In the genomic region with DNA sequence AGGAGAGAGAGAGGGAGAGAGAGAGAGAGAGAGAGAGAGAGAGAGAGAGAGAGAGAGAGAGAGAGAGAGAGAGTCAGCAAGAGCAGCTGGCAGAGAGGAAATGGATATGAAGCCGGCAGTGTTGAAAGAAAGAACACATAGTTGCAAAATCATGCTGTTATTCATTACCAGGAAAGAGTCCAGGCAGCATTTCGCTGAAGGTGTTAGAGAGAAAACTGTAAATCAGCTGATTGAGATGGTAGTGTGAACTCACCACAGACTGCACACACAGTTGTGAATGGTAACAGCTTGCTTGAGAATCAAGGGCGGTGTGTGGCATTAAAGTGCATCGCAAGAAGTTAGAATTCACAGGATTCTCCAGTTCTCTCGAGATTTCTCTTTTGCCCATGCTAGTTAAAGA, we compare ENCODE assay signal across 20 mouse cellular contexts. TPM values are rescaled to one million over a fixed set of nuclear protein-coding genes. Genes with fewer than 3 reads are reported as not detected.
DNase-seq lines count a peak whose midpoint lies in the region; ATAC-seq lines count a peak whose summit lies in the region.
"Had no signal": no experiment of that assay in that cellular context is flagged by ENCODE, and none has a peak within 500 bp of the region (broad histone marks: within the 10 kb centered on the region; RNA-seq: fewer than 3 reads in every experiment).

No protein-coding gene starts in this region.

- H3K27ac ChIP-seq in kidney, embryonic 16.5 days (ENCODE audit: low read length), result no peak overlapping the region
- H3K27ac ChIP-seq in embryonic facial prominence, embryonic 10.5 days (replicated peaks), result no peak overlapping the region
- H3K27ac ChIP-seq: hindbrain, embryonic 13.5 days; limb, embryonic 15.5 days; macrophage; neural tube, embryonic 12.5 days; stomach, embryonic 15.5 days had no signal

- intact Hi-C loops in left cerebral cortex, postnatal 4 days (cut with DNase I), result no loop called here

- H3K9ac ChIP-seq in kidney, embryonic 16.5 days (replicated peaks; ENCODE audit: low read length), result no peak overlapping the region
- H3K9ac ChIP-seq: hindbrain, embryonic 13.5 days; limb, embryonic 15.5 days; neural tube, embryonic 12.5 days; stomach, embryonic 15.5 days had no signal

- WGBS in kidney, embryonic 16.5 days, result 63% methylated on average over 5 of the region's 5 CpGs
- 81% methylated on average over 5 of the region's 5 CpGs for WGBS in embryonic facial prominence, embryonic 10.5 days

- no peaks in the 10 kb centered on the region for H3K9me3 ChIP-seq in kidney, embryonic 16.5 days (ENCODE audit: low read length)
- H3K9me3 ChIP-seq in embryonic facial prominence, embryonic 10.5 days, result no peaks in the 10 kb centered on the region
- H3K9me3 ChIP-seq: hindbrain, embryonic 13.5 days; limb, embryonic 15.5 days; neural tube, embryonic 12.5 days; stomach, embryonic 15.5 days had no signal

- H3K4me1 ChIP-seq in kidney, embryonic 16.5 days (ENCODE audit: insufficient read depth, low read length), result no peaks in the 10 kb centered on the region
- H3K4me1 ChIP-seq in embryonic facial prominence, embryonic 10.5 days, result no peaks in the 10 kb centered on the region
- H3K4me1 ChIP-seq: hindbrain, embryonic 13.5 days; limb, embryonic 15.5 days; neural tube, embryonic 12.5 days; stomach, embryonic 15.5 days had no signal

- no peaks in the 10 kb centered on the region for H3K36me3 ChIP-seq in kidney, embryonic 16.5 days (ENCODE audit: insufficient read depth, low read length)
- H3K36me3 ChIP-seq in embryonic facial prominence, embryonic 10.5 days (replicated peaks), result no peaks in the 10 kb centered on the region
- H3K36me3 ChIP-seq: hindbrain, embryonic 13.5 days; limb, embryonic 15.5 days; neural tube, embryonic 12.5 days; stomach, embryonic 15.5 days had no signal

- no peak overlapping the region for H3K4me3 ChIP-seq in kidney, embryonic 16.5 days (ENCODE audit: low read length)
- H3K4me3 ChIP-seq in embryonic facial prominence, embryonic 10.5 days, result no peak overlapping the region
- H3K4me3 ChIP-seq: erythroblast, embryonic 14.5 days; hindbrain, embryonic 13.5 days; limb, embryonic 15.5 days; neural tube, embryonic 12.5 days; stomach, embryonic 15.5 days had no signal

- ATAC-seq in kidney, embryonic 16.5 days (ENCODE audit: low FRiP score, low TSS enrichment), result no peak

- peak; percentile 4 for DNase-seq in kidney, adult 11 months
- peak; percentile 58 to 60 for DNase-seq in left cerebral cortex, adult 9 months (ENCODE audit: low spot score in 2 of 2)
- DNase-seq in left cerebral cortex, postnatal 4 days, result no peak
- DNase-seq in brain, adult 2 months (ENCODE audit: low read depth, low spot score), result peak; percentile 88
- peak; percentile 71 to 76 for DNase-seq in frontal cortex, adult 2 months (ENCODE audit: extremely low spot score in 1 of 2, low spot score in 1 of 2)
- no peak for DNase-seq in embryonic facial prominence, embryonic 10.5 days (ENCODE audit: low spot score)
- DNase-seq in embryo, embryonic 11 days, result no peak
- DNase-seq: B cell, adult 2 months; cerebellum, adult 2 months; midbrain, embryonic 14.5 days; thymus, postnatal 4 days had no signal

- no peaks in the 10 kb centered on the region for H3K27me3 ChIP-seq in kidney, embryonic 16.5 days (ENCODE audit: insufficient read depth, low read length)
- no peaks in the 10 kb centered on the region for H3K27me3 ChIP-seq in embryonic facial prominence, embryonic 10.5 days (replicated peaks; ENCODE audit: low read depth, poor library complexity, severe bottlenecking)
- H3K27me3 ChIP-seq: hindbrain, embryonic 13.5 days; limb, embryonic 15.5 days; neural tube, embryonic 12.5 days; stomach, embryonic 15.5 days had no signal

- no peak overlapping the region for H3K4me2 ChIP-seq in kidney, embryonic 16.5 days (replicated peaks; ENCODE audit: low read depth, low read length)
- H3K4me2 ChIP-seq: hindbrain, embryonic 13.5 days; limb, embryonic 15.5 days; neural tube, embryonic 12.5 days; stomach, embryonic 15.5 days had no signal

RNA-seq across cellular contexts. Expression of gene Gm5136, which starts 10.6 kb away (rescaled TPM):
- not detected in 2 replicates for polyA plus RNA-seq in kidney, embryonic 16.5 days (2015; fragmentation: Nextera tagmentation; extraction: Ambion mirVana)
- total RNA-seq in left cerebral cortex, postnatal 4 days (2021), result 1 to 10 TPM; 2.4 to 2.6 TPM
- 1.5 and 1.7 TPM in 2 replicates for polyA plus RNA-seq in frontal cortex, adult 2 months (2012; rRNA removed)
- not detected in 2 replicates for polyA plus RNA-seq in embryonic facial prominence, embryonic 10.5 days (2016; fragmentation: Nextera tagmentation; extraction: Ambion mirVana)
- total RNA-seq: gastrocnemius, postnatal 4 days had no signal
- polyA plus RNA-seq: erythroblast, embryonic 14.5 days; heart, embryonic 14.5 days; limb, embryonic 15.5 days; macrophage; stomach, embryonic 15.5 days had no signal

Comparison
In these comparisons a context has a peak if more than half of its experiments do, and no peak if none do; other contexts are left out.
1. DNase-seq: peak in kidney, adult 11 months (single experiment), left cerebral cortex, adult 9 months (2 of 2), brain, adult 2 months (single experiment) and frontal cortex, adult 2 months (2 of 2); none in left cerebral cortex, postnatal 4 days (single experiment), embryonic facial prominence, embryonic 10.5 days (single experiment) and embryo, embryonic 11 days (single experiment).